Mouse (Mus musculus) A20 (cell line): ENCODE results near the gene Zbtb9.

Source experiments
- DNase-seq: peaks from one replicate; pipeline ENCODE4 v3.0.0-alpha.2; 2011; ENCODE audit warnings: low read depth, low spot score

Gene Zbtb9

GRCm38 (mm10) chr17:26947231-26948100 lies 25.5 kb upstream of the Zbtb9 start:
- DNase-seq = no peak

GRCm38 (mm10) chr17:26948316-26949050 lies 24.5 kb upstream of the Zbtb9 start:
- DNase-seq = peak; percentile 45

DNA sequence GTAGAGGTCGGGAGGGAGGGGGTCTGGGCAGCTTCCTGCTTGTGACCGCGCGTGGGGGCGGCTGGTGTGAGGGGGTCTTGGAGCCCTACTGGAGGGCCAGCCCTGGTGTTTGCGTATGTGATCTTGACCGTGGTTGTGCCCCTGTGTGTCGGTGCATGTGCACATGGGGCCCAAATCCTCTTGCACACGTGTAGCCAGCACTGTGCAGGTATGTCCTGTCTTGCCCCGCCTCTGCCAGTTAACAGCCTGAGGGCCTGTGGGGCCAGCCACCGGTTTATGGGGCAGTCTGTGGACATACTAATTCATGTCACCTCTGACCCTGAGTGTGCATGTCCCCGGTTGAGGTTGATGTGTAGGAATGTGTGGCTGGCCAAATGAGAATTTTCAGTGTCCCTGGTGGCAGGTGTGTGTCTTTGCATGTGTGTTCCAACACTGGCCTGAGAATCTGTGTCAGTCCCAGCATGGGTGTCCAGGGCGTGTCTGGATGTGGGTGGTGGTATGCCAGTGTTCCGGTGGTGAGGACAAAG lies 23.9 kb upstream of the Zbtb9 start:
- DNase-seq = peak; percentile 60

GRCm38 (mm10) chr17:26949866-26950265 lies 23.1 kb upstream of the Zbtb9 start:
- DNase-seq = no peak

DNA sequence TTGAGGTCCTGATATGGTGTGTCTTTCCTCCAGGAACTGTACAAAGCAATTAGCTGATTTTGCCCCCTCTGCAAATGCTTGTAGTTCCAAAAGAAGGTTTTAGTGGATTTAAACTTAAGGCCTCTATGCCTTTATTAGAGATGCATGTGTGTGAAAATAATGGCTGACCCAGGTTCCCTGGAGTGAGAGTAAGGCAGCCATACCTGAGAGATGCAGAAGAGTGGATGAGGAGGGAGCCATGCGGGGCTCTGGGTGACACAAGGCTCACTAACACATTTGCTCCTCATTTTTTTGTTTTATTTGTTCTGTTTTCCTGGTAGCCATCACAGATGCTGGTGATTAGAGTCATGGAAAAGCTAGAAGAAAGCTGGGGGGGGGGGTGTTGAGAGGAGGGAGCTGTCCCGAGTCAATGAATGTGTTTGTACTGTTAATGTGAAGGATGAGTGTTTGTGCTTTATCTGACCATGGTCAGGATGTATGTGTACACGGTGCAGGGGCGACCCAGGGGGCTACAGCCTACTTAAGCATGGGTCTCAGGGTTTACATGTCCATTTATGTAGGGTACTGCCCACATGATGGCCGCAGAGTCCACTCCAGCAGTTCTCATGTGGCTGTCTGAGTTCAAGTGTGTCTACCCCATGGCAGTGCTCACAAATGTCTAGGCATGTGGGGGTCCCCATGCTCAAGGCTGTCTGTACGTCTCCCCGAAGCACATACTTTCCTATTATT lies 22.2 kb upstream of the Zbtb9 start:
- no peak for DNase-seq

GRCm38 (mm10) chr17:26951406-26951805 lies 21.6 kb upstream of the Zbtb9 start:
- peak; percentile 76 for DNase-seq

DNA sequence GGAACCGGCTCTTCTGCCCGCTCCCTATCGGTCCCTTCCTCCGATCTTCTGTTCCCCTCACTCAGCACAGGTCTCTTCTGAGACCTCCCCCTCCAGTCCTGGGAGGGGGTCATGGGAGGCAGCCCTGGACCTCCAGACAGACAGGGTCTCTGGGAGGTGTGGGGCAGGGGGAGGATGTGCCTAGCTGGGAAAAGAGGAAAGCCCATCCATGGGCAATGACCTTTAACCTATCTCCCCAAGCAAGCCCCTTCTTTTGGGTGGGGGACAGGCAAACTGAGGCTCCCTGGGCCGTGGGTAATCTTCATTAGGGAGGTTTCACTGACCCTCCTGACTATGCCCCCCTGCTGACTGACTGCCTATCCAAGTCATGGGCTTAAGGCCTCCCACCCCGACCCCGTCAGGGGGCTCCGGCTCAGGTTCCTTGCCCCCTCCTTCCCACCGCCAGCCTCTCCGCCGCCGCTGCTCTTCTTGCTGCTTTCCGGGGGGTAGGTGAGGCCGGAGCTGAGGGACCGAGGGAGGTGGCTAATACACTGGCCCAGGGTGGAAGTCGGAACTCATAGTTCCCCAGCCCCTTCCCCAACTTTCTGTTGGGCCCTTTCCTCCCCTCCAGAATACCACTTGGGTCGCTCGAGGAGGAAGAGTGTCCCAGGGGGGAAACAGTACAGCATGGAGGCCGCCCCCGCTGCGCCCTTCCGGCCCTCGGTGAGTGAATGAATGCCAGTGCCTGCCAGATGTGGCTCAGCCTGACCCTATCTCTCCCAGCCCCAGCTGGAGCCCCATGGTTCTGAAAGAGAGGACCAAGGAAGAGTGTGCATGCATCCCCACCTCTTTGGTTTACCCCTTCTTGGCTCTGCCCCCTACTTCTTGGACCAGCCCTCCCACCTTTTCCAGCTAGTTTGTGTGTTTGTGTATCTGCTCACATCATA lies 20.8 kb upstream of the Zbtb9 start:
- no peak for DNase-seq

DNA sequence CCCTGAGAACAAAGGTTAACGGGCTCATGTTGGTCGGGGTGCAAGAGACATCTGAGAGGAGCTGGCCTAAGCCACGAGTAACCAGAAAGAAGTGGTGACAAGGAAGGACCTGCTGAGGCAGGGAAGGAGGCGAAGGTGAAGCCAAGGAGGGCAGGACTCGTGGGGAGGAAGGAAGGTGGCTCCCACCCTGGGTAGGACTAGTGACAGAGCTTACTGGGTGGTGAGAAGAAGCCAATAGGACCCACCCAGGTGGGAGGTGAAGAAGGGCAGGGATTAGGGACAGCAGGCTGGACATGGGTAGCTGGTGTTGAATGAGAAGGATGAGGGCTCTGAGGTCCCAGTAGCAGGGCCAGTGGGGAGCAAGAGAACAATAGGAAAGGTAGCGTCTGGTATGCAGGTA lies 19.8 kb upstream of the Zbtb9 start:
- no peak for DNase-seq

GRCm38 (mm10) chr17:26953726-26954125 lies 19.2 kb upstream of the Zbtb9 start:
- DNase-seq = no peak

- peak; percentile 79 for DNase-seq
These were observed 16.7 kb upstream of the Zbtb9 start for GRCm38 (mm10) chr17:26956309-26956708.

DNA sequence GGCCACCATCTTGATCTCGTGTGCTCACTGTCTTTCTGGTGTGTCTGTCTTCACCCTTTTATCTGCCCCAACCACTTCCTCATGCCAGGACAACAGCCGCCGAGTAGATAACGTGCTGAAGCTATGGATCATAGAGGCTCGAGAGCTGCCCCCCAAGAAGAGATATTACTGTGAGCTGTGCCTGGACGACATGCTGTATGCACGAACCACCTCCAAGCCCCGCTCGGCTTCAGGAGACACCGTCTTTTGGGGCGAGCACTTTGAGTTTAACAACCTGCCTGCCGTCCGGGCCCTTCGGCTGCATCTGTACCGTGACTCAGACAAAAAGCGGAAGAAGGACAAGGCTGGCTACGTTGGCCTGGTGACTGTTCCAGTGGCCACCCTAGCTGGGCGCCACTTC lies 16.1 kb upstream of the Zbtb9 start:
- DNase-seq = peak; percentile 90

- DNase-seq = no peak
These were observed 15.1 kb upstream of the Zbtb9 start for GRCm38 (mm10) chr17:26957872-26958271.

DNA sequence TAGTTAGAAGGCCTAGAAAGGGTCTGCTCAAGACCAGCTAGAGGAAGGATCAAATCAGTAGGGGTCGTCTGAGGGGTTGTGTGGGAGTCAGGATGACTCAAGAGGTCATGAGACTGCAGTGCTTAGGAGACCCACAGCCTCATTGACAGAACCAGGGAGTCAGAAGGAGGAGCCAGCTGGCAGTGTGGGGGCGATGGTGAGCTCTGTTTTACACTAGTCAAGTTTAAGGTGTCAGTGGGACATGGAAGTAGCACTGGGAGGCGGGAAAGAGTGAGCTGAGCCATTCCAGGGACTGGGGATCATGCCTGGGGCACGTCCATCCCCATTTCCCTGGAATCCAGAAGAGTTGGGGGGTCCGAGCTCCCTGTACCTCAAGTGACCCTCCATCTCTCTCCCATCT lies 14.1 kb upstream of the Zbtb9 start:
- no peak for DNase-seq

DNA sequence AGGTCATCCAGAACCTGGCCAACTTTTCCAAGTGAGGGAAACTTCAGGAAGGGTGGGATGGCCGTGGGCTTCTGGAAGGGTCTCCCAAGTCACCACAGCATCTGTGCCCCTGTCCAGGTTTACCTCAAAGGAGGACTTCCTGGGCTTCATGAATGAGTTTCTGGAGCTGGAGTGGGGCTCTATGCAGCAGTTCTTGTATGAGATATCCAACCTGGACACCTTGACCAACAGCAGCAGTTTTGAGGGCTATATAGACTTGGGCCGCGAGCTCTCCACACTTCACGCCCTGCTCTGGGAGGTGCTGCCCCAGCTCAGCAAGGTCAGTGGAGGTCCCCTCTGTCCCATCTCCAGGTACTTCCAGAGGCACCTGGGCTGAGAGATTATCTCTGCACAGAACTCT lies 13.2 kb upstream of the Zbtb9 start:
- no peak for DNase-seq

DNA sequence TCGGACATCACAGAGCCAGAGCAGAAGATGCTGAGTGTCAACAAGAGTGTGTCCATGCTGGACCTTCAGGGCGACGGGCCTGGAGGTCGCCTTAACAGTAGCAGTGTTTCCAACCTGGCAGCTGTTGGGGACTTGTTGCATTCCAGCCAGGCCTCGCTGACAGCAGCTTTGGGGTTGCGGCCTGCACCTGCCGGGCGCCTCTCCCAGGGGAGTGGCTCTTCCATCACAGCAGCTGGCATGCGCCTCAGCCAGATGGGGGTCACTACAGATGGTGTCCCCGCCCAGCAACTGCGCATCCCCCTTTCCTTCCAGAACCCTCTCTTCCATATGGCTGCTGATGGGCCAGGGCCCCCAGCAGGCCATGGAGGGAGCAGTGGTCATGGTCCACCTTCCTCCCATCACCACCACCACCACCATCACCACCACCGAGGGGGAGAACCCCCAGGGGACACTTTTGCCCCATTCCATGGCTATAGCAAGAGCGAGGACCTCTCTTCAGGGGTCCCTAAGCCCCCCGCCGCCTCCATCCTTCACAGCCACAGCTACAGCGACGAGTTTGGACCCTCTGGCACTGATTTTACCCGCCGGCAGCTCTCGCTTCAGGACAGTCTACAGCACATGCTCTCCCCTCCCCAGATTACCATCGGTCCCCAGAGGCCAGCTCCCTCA lies 11.3 kb upstream of the Zbtb9 start:
- DNase-seq = no peak

DNA sequence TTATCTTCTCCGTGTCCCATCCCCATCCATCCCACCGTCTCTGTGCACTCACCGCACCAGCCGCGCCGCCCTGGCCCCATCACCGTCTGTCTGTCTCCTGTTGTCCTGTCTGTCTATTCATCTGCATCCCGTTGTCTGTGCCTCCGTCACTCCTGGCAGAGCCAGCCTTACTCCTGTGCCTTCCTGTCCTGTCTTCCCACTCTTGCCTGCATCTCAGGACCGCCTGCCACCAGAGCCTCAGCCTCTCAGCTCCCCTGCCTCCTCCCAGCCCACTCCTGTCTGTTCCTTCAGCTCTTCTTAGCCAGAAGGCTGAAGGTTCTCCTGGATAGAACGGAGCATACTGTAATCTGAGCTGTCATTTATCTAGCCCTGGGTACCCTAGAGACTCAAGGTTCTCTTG lies 6.0 kb upstream of the Zbtb9 start:
- DNase-seq = no peak

DNA sequence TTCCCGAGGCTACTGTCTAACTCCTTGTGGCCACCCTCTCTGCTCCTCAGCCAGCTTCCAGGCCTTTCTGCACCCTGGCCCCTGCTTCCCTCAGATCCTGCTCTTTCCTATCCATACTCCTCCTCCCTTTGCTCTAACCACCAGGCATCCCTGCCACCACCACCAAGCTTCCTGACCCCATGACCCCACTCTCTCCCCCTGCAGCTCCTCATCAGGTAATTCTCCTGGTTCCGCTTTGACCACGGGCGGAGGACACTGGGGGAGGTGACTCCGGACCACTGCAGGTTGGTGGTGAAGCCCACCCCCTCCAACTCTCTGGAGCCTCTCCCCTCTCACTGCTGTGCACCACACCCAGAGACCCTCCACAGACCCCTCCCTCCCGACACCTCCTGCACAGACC lies 5.5 kb upstream of the Zbtb9 start:
- DNase-seq = no peak

DNA sequence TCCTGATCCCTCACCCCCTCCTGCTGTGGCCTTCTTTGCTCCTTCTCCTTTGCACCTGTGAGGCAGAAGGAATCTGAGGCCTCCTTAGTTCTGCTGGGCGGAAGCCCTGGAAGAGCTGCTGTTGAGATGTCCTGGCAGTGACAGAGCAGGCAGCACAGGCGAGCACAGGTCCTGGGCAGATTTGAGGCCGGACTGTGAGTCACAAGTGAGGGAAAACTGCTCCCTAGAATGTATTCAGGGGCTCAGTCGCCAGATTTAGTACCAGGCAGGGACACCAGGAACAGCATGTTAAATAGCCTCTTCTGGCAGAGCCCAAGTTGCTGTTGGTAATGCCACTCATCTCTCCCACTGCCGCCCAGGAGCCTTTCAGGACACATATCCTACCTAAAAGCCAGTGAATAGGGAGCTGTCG lies 4.8 kb upstream of the Zbtb9 start:
- no peak for DNase-seq

DNA sequence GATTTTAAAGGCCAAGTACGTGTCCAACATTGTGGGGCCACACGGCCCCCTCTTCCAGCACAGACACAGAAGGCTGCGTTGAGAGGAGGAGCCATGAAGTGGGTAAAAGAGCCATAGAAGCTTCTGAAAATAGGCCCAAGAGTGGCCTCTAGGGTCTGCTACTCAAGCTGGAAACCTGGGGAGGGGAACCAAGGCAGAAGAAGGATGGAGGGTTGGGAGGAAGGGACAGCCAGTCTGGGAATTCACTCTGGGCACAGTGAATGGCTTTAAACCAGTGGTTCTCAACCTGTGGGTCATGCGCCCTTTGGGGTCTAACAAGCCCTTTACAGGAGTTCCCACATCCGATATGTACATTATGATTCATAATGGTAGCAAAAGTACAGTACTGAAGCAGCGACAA lies 3.7 kb upstream of the Zbtb9 start:
- no peak for DNase-seq

DNA sequence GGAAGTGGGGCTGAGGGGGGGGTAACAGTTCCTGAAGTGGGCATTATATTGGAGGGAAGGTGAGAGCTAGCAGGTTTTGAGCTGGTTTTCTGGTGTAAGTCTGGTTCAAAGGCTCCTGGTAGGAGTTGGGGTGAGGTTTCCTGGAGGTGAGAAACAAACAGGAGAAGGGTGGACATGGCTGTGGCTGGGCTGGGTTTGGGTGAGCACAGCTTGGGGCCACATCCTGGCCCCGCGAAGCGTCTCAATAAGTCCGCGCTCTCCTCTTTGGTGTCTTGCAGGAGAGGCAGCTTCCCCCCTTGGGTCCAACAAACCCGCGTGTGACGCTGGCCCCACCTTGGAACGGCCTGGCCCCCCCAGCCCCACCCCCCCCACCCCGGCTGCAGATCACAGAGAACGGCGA lies 2.7 kb upstream of the Zbtb9 start:
- DNase-seq = no peak
